In the genomic region with DNA sequence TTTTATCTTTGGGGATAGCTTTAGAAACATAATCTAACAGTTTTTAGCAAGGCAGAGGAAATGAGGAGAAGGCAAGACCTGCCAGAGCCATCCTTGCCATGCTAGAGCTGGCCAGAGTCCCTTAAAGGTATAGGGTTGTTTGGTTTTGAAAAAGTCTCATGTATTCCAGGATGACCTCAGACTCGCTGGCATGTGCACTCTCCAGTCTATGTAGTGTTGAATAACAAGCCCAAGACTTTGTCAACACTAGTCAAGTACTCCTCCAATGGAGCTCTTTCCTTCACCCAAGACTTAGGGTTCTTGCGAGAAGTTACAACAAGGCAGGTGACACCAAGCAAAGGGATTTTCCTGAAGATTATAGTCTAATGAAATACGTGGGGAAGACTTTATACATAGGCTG, we compare ENCODE assay signal across 24 mouse cellular contexts. TPM values are rescaled to one million over a fixed set of nuclear protein-coding genes. Genes with fewer than 3 reads are reported as not detected.
DNase-seq lines count a peak whose midpoint lies in the region; ATAC-seq and TF ChIP-seq lines count a peak whose summit lies in the region.
"Had no signal": no experiment of that assay in that cellular context is flagged by ENCODE, and none has a peak within 500 bp of the region (broad histone marks: within the 10 kb centered on the region; RNA-seq: fewer than 3 reads in every experiment).

No protein-coding gene starts in this region.

- no peak for TF ChIP-seq CTCF in gastrocnemius, adult 2 months (IDR thresholded peaks at IDR 0.05)

- peaks cover 18% of the 10 kb centered on the region for H3K4me1 ChIP-seq in lung, embryonic 16.5 days (replicated peaks; ENCODE audit: control insufficient read depth, insufficient read depth, low read length)

- ATAC-seq in lung, embryonic 16.5 days (ENCODE audit: low read depth), result 0 out of 2 replicates have a peak, but pooled peaks have one; percentile 15
- ATAC-seq: forebrain, embryonic 15.5 days; hindbrain, postnatal 0 days; inflammation-experienced regulatory T-cells, adult 6 months; Patski had no signal

- intact Hi-C loops in gastrocnemius, adult 2 months (cut with DNase I), result no loop called here
- intact Hi-C loops in gastrocnemius, postnatal 36 days (cut with DNase I), result no loop called here

- 0 out of 2 replicates have a peak, but pooled peaks cover 2% of the 10 kb centered on the region for H3K27me3 ChIP-seq in lung, embryonic 16.5 days (ENCODE audit: control insufficient read depth, insufficient read depth, low read depth, low read length)
- H3K27me3 ChIP-seq: embryonic facial prominence, embryonic 13.5 days; forebrain, embryonic 15.5 days; Patski had no signal

- no peak overlapping the region for H3K4me2 ChIP-seq in lung, embryonic 16.5 days (ENCODE audit: low read depth, low read length)
- H3K4me2 ChIP-seq: embryonic facial prominence, embryonic 13.5 days; forebrain, embryonic 12.5 days; forebrain, embryonic 15.5 days; heart, embryonic 13.5 days; hindbrain, embryonic 14.5 days had no signal

- no peak overlapping the region for H3K4me3 ChIP-seq in gastrocnemius, adult 2 months
- no peak overlapping the region for H3K4me3 ChIP-seq in lung, embryonic 16.5 days (ENCODE audit: low read length)
- H3K4me3 ChIP-seq: embryonic facial prominence, embryonic 13.5 days; erythroblast, embryonic 14.5 days; forebrain, embryonic 12.5 days; forebrain, embryonic 15.5 days; heart, embryonic 13.5 days had no signal

- peak; percentile 35 for DNase-seq in gastrocnemius, adult 2 months
- DNase-seq in gastrocnemius, postnatal 36 days, result no peak
- DNase-seq in lung, postnatal 10 days, result no peak
- DNase-seq in lung, postnatal 25 days (ENCODE audit: low spot score), result peak; percentile 60
- no peak for DNase-seq in layer of hippocampus, postnatal 10 days (ENCODE audit: low spot score in 2 of 2)
- DNase-seq: adrenal gland, adult 2 months; adrenal gland, postnatal 14 days; cerebellum, adult 11 months; cerebellum, adult 2 months; cerebellum, adult 9-11 months; cerebellum, postnatal 25 days; gastrocnemius, postnatal 10 days; heart, postnatal 14 days; heart, postnatal 4 days had no signal

- no peaks in the 10 kb centered on the region for H3K36me3 ChIP-seq in lung, embryonic 16.5 days (ENCODE audit: control insufficient read depth, insufficient read depth, low read length)
- H3K36me3 ChIP-seq: embryonic facial prominence, embryonic 13.5 days; forebrain, embryonic 12.5 days; forebrain, embryonic 15.5 days; heart, embryonic 13.5 days had no signal

- WGBS in lung, embryonic 16.5 days, result 49% methylated on average over 3 of the region's 3 CpGs

- no peaks in the 10 kb centered on the region for H3K9me3 ChIP-seq in lung, embryonic 16.5 days (ENCODE audit: control insufficient read depth, low read length)
- H3K9me3 ChIP-seq: embryonic facial prominence, embryonic 13.5 days; forebrain, embryonic 12.5 days; forebrain, embryonic 15.5 days; heart, embryonic 13.5 days had no signal

- H3K9ac ChIP-seq in lung, embryonic 16.5 days (ENCODE audit: low read length), result no peak overlapping the region
- H3K9ac ChIP-seq: embryonic facial prominence, embryonic 13.5 days; forebrain, embryonic 12.5 days; forebrain, embryonic 15.5 days; heart, embryonic 13.5 days; hindbrain, embryonic 14.5 days had no signal

- H3K27ac ChIP-seq in gastrocnemius, adult 2 months, result peak overlapping the region; percentile 54; the same call in 1 of the 2 replicates
- H3K27ac ChIP-seq in lung, embryonic 16.5 days (ENCODE audit: low read length), result no peak overlapping the region
- H3K27ac ChIP-seq: embryonic facial prominence, embryonic 13.5 days; forebrain, embryonic 12.5 days; forebrain, embryonic 15.5 days; heart, embryonic 13.5 days; hindbrain, embryonic 14.5 days; hindbrain, postnatal 0 days had no signal

RNA-seq across cellular contexts. Expression of a gene that starts 3.3 kb away (rescaled TPM):
- total RNA-seq in gastrocnemius, adult 2 months (2021), result 1 to 10 TPM; 1.6 to 2.6 TPM
- 1 to 10 TPM; 1.5 to 1.6 TPM for total RNA-seq in gastrocnemius, postnatal 36 days (2021)
- 13.1 and 13.4 TPM in 2 replicates for polyA plus RNA-seq in lung, embryonic 16.5 days (2015; fragmentation: Nextera tagmentation; extraction: Ambion mirVana)
- 100 to 1,000 TPM; 127 to 138 TPM for total RNA-seq in layer of hippocampus, postnatal 10 days (2021)

RNA-seq across cellular contexts. Expression of a gene that starts 9.2 kb away (rescaled TPM):
- total RNA-seq in gastrocnemius, adult 2 months (2021), result 10 to 100 TPM; 18.3 to 25.0 TPM
- 10 to 100 TPM; 16.0 to 19.3 TPM for total RNA-seq in gastrocnemius, postnatal 36 days (2021)
- polyA plus RNA-seq in lung, embryonic 16.5 days (2015; fragmentation: Nextera tagmentation; extraction: Ambion mirVana), result 60.9 and 62.0 TPM in 2 replicates
- total RNA-seq in layer of hippocampus, postnatal 10 days (2021), result 10 to 100 TPM; 28.1 to 30.1 TPM

Comparison
In these comparisons a context has a peak if more than half of its experiments do, and no peak if none do; other contexts are left out.
1. DNase-seq: peak in gastrocnemius, adult 2 months (single experiment) and lung, postnatal 25 days (single experiment); none in gastrocnemius, postnatal 36 days (0 of 2), lung, postnatal 10 days (single experiment) and layer of hippocampus, postnatal 10 days (0 of 2).
2. RNA of a gene that starts 3.3 kb away (total RNA-seq): 127 to 138 TPM in layer of hippocampus, postnatal 10 days; 1.6 to 2.6 TPM in gastrocnemius, adult 2 months and 1.5 to 1.6 TPM in gastrocnemius, postnatal 36 days; every median in the first group is over 10 times any median in the second.